Mouse (Mus musculus) liver, adult 2 months (tissue): ENCODE measurements at regions not wholly inside any gene's neighbourhood (a gene's known extent, or its start where the extent isn't known, plus 50 kb on each side); places are given as distances from the start of the nearest gene placed in this dataset.

Source experiments
- CTCF ChIP-seq: fragments of 200-500 bp; IDR thresholded peaks from 2 replicates; pipeline ENCODE4 v1.5.1; 2011; ENCODE audit warnings: low read depth, low read length, control low read depth
- POLR2A ChIP-seq: fragments of 200-500 bp; IDR thresholded peaks from 2 replicates; pipeline ENCODE4 v1.6.1; 2011; ENCODE audit warnings: low read length, control low read depth; ENCODE audit not compliant: insufficient read depth; ENCODE audit errors: extremely low read depth

DNA sequence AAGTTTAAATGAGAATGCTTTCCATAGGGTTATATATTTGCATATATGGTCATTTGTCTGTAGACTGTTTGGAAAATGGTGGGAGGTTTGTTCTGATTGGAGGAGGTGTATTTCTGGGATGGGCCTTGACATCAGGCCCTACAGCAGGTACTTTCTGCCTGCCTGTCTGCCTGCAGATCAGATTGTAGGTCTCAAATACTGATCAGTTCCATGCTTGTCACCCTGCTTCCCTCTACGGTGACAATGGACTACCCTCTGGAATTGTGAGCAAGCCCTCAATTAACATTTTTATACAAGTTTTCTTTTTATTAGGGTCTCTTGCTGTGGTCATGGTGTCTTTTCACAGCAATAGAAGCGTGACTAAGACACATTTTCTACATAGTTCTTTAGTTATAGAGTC, 166.9 kb downstream of the Pcdh18 start:
- TF ChIP-seq CTCF, result no peak
- TF ChIP-seq POLR2A, result no peak
